Mouse (Mus musculus) heart, postnatal 0 days (tissue): ENCODE measurements at regions not wholly inside any gene's neighbourhood (a gene's known extent, or its start where the extent isn't known, plus 50 kb on each side); places are given as distances from the start of the nearest gene placed in this dataset.

Source experiments
- CTCF ChIP-seq: IDR thresholded peaks from 2 replicates; pipeline ENCODE4 v1.5.1; 2016; ENCODE audit warnings: antibody characterized with exemption, control low read depth, low read depth
- EP300 ChIP-seq: IDR thresholded peaks from 2 replicates; pipeline ENCODE4 v1.6.1; 2016; ENCODE audit warnings: antibody characterized with exemption, low read depth

DNA sequence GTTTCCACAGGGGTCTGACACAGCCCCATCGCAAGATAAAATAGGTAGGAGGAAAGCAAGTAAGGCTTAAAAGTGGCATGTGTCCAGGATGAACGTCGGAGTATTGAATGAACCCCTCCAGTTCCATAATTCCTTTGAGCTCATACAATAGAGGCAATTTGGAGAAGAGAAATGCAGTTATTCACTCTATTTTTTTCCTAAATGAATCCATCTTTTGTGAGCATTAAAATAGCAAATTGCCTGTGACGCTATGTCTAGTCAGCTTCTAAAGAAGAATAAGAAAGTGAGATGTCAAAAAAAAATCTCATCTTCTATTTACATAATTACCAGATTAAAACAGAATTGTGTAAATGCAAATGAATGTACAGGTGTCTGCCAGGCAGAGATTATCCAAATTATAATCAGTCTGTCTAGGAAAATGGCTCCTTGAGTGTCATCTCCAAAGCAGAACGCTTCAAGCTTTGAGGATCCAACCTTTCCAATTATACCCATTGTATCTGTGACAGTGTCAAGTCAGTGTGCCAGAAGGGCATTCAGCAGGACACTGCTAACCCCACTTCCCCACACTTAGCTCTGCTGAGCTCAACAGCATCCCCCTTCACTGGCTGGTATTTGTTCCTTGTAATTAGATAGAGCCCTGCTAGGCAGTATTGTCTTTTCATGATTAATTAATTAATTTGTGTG is 567.2 kb upstream of the Sox11 start:
- TF ChIP-seq EP300 (no peak), CTCF (no peak)
